ENCODE assay signal across 13 mouse cellular contexts in genomic region chr17:65571866-65572265, GRCm38 (mm10). TPM values are rescaled to one million over a fixed set of nuclear protein-coding genes. Genes with fewer than 3 reads are reported as not detected.
DNase-seq lines count a peak whose midpoint lies in the region; ATAC-seq and TF ChIP-seq lines count a peak whose summit lies in the region.
"Had no signal": no experiment of that assay in that cellular context is flagged by ENCODE, and none has a peak within 500 bp of the region (broad histone marks: within the 10 kb centered on the region; RNA-seq: fewer than 3 reads in every experiment).

No protein-coding gene starts in this region.

- ATAC-seq in heart, embryonic 15.5 days (replicated peaks; ENCODE audit: insufficient number of reproducible peaks, insufficient read depth, low FRiP score, low read depth) = peak; percentile 66; the same call in 1 of the 2 replicates
- ATAC-seq in midbrain, embryonic 11.5 days (ENCODE audit: low FRiP score) = no peak

- no peak overlapping the region for H3K9ac ChIP-seq in MEL (ENCODE audit: control insufficient read depth, low read depth, low read length, poor library complexity, severe bottlenecking)
- no peak overlapping the region for H3K9ac ChIP-seq in heart, embryonic 15.5 days
- H3K9ac ChIP-seq in midbrain, embryonic 11.5 days (ENCODE audit: low read length) = no peak overlapping the region
- H3K9ac ChIP-seq: embryonic facial prominence, embryonic 15.5 days; limb, embryonic 12.5 days had no signal

- no peak for TF ChIP-seq CTCF in gastrocnemius, adult 2 months (IDR thresholded peaks at IDR 0.05)
- no peak for TF ChIP-seq CTCF in MEL (IDR thresholded peaks at IDR 0.05 in 2 of 3, conservative IDR thresholded peaks at IDR 0.05 in 1 of 3; ENCODE audit: control insufficient read depth in 1 of 3, insufficient read depth in 1 of 3, low read depth in 2 of 3, low read length in 3 of 3, poor library complexity in 1 of 3, severe bottlenecking in 1 of 3)

- TF ChIP-seq EP300 in MEL (IDR thresholded peaks at IDR 0.05; ENCODE audit: low read depth in 1 of 2, low read length in 2 of 2) = no peak

- intact Hi-C loops in gastrocnemius, adult 2 months (cut with DNase I) = no loop called here

- no peak overlapping the region for H3K4me3 ChIP-seq in gastrocnemius, adult 2 months
- H3K4me3 ChIP-seq in MEL (ENCODE audit: control insufficient read depth in 1 of 2, insufficient read depth in 1 of 2, low read depth in 2 of 2, low read length in 2 of 2) = no peak overlapping the region
- H3K4me3 ChIP-seq in heart, embryonic 15.5 days = no peak overlapping the region
- no peak overlapping the region for H3K4me3 ChIP-seq in midbrain, embryonic 11.5 days (ENCODE audit: low read depth, low read length)
- H3K4me3 ChIP-seq: embryonic facial prominence, embryonic 15.5 days; limb, embryonic 12.5 days had no signal

- H3K9me3 ChIP-seq in MEL (replicated peaks; ENCODE audit: insufficient read depth, low read length) = no peaks in the 10 kb centered on the region
- H3K9me3 ChIP-seq in heart, embryonic 15.5 days (replicated peaks) = no peaks in the 10 kb centered on the region
- no peaks in the 10 kb centered on the region for H3K9me3 ChIP-seq in midbrain, embryonic 11.5 days (ENCODE audit: control insufficient read depth, low read length)
- H3K9me3 ChIP-seq: embryonic facial prominence, embryonic 15.5 days; limb, embryonic 12.5 days had no signal

- H3K4me2 ChIP-seq in heart, embryonic 15.5 days = no peak overlapping the region
- no peak overlapping the region for H3K4me2 ChIP-seq in midbrain, embryonic 11.5 days
- H3K4me2 ChIP-seq: embryonic facial prominence, embryonic 15.5 days; limb, embryonic 12.5 days had no signal

- TF ChIP-seq RAD21 in MEL (IDR thresholded peaks at IDR 0.05; ENCODE audit: low read depth, low read length) = no peak

- TF ChIP-seq POLR2A in MEL (IDR thresholded peaks at IDR 0.05; ENCODE audit: control insufficient read depth in 1 of 2, insufficient read depth in 1 of 2, low read depth in 1 of 2, low read length in 2 of 2, poor library complexity in 1 of 2) = no peak

- WGBS in heart, embryonic 15.5 days = 47% methylated on average over 9 of the region's 9 CpGs
- 88% methylated on average over 9 of the region's 9 CpGs for WGBS in midbrain, embryonic 11.5 days

- no peaks in the 10 kb centered on the region for H3K79me2 ChIP-seq in MEL (ENCODE audit: control insufficient read depth, insufficient read depth, low read length, poor library complexity)

- peak overlapping the region; percentile 73 for H3K27ac ChIP-seq in gastrocnemius, adult 2 months
- H3K27ac ChIP-seq in MEL (ENCODE audit: control insufficient read depth, low read depth, low read length) = no peak overlapping the region
- peak overlapping the region; percentile 76 for H3K27ac ChIP-seq in heart, embryonic 15.5 days
- no peak overlapping the region for H3K27ac ChIP-seq in midbrain, embryonic 11.5 days (ENCODE audit: low read depth, low read length)
- H3K27ac ChIP-seq: embryonic facial prominence, embryonic 15.5 days; limb, embryonic 12.5 days had no signal

- H3K36me3 ChIP-seq in MEL (ENCODE audit: control insufficient read depth in 1 of 2, insufficient read depth in 2 of 2, low read length in 2 of 2) = no peaks in the 10 kb centered on the region
- H3K36me3 ChIP-seq in heart, embryonic 15.5 days = no peaks in the 10 kb centered on the region
- no peaks in the 10 kb centered on the region for H3K36me3 ChIP-seq in midbrain, embryonic 11.5 days (ENCODE audit: control insufficient read depth, insufficient read depth, low read length)
- H3K36me3 ChIP-seq: embryonic facial prominence, embryonic 15.5 days; limb, embryonic 12.5 days had no signal

- H3K4me1 ChIP-seq in MEL (ENCODE audit: control insufficient read depth in 1 of 2, insufficient read depth in 2 of 2, low read length in 2 of 2) = no peaks in the 10 kb centered on the region
- peaks cover 21% of the 10 kb centered on the region for H3K4me1 ChIP-seq in heart, embryonic 15.5 days (replicated peaks)
- no peaks in the 10 kb centered on the region for H3K4me1 ChIP-seq in midbrain, embryonic 11.5 days (ENCODE audit: control insufficient read depth, insufficient read depth, low read length)
- H3K4me1 ChIP-seq: embryonic facial prominence, embryonic 15.5 days had no signal

- H3K27me3 ChIP-seq in MEL (ENCODE audit: control insufficient read depth in 1 of 2, insufficient read depth in 2 of 2, low read length in 2 of 2) = no peaks in the 10 kb centered on the region
- H3K27me3 ChIP-seq in heart, embryonic 15.5 days = no peaks in the 10 kb centered on the region
- H3K27me3 ChIP-seq in midbrain, embryonic 11.5 days (ENCODE audit: control insufficient read depth, insufficient read depth, low read length) = no peaks in the 10 kb centered on the region
- H3K27me3 ChIP-seq: CH12.LX; embryonic facial prominence, embryonic 15.5 days; limb, embryonic 12.5 days had no signal

- DNase-seq in gastrocnemius, adult 2 months = no peak
- no peak for DNase-seq in gastrocnemius, postnatal 25 days
- no peak for DNase-seq in MEL (ENCODE audit: low read depth, low spot score)
- peak; percentile 61 to 63 for DNase-seq in adrenal gland, postnatal 36 days
- DNase-seq in B cell, adult 2 months = no peak
- no peak for DNase-seq in midbrain, embryonic 11.5 days (ENCODE audit: low spot score, missing footprints)
- no peak for DNase-seq in ovary, postnatal 36 days (ENCODE audit: low spot score)
- DNase-seq: layer of hippocampus, adult 9-11 months had no signal

TF ChIP-seq in MEL, 35 proteins besides CTCF, POLR2A, EP300 and RAD21:
- TF ChIP-seq CHD1 (IDR thresholded peaks at IDR 0.05; ENCODE audit: low read depth, low read length) = no peak
- TF ChIP-seq TAL1 (IDR thresholded peaks at IDR 0.05; ENCODE audit: low read length) = 0 out of 2 replicates have a peak, but pooled peaks have one; percentile 14
- no peak for TF ChIP-seq BHLHE40 (IDR thresholded peaks at IDR 0.05; ENCODE audit: borderline replicate concordance, low read depth, low read length)

RNA-seq across cellular contexts. Expression of gene Tmem232, which starts 31.3 kb away (rescaled TPM):
- total RNA-seq in gastrocnemius, adult 2 months (2021) = 10 to 100 TPM; 14.0 to 16.5 TPM
- total RNA-seq in gastrocnemius, postnatal 25 days (2021) = 10 to 100 TPM in 1 of 2 experiments, 1 to 10 TPM in 1; 6.4 to 14.0 TPM
- total RNA-seq in MEL (2012; rRNA removed) = not detected in 2 replicates
- under 1 TPM in 1 of 2 experiments, not detected in 1; 0.04 TPM for polyA plus RNA-seq in MEL (2012; ENCODE audit: insufficient read depth in 1 of 2, insufficient read length in 2 of 2, low read depth in 1 of 2, low replicate concordance in 2 of 2, missing spikeins in 1 of 2)
- total RNA-seq in adrenal gland, postnatal 36 days (2021) = not detected
- polyA plus RNA-seq in heart, embryonic 15.5 days (2015; fragmentation: Nextera tagmentation; extraction: Ambion mirVana) = not detected in 2 replicates
- not detected in 2 replicates for polyA plus RNA-seq in midbrain, embryonic 11.5 days (2014; fragmentation: Nextera tagmentation; extraction: Ambion mirVana)
- total RNA-seq: CH12.LX had no signal
- polyA plus RNA-seq: limb, embryonic 12.5 days; stomach, embryonic 16.5 days had no signal

RNA-seq across cellular contexts. Expression of gene Vapa, which starts 41.5 kb away (rescaled TPM):
- 100 to 1,000 TPM; 131 to 146 TPM for total RNA-seq in gastrocnemius, adult 2 months (2021)
- 100 to 1,000 TPM; 121 to 125 TPM for total RNA-seq in gastrocnemius, postnatal 25 days (2021)
- 56.7 and 60.2 TPM in 2 replicates for total RNA-seq in MEL (2012; rRNA removed)
- polyA plus RNA-seq in MEL (2012; ENCODE audit: insufficient read depth in 1 of 2, insufficient read length in 2 of 2, low read depth in 1 of 2, low replicate concordance in 2 of 2, missing spikeins in 1 of 2) = 100 to 1,000 TPM in 1 of 2 experiments, 10 to 100 TPM in 1; 85.3 to 507 TPM
- 100 to 1,000 TPM; 162 to 182 TPM for total RNA-seq in adrenal gland, postnatal 36 days (2021)
- 154 and 159 TPM in 2 replicates for polyA plus RNA-seq in heart, embryonic 15.5 days (2015; fragmentation: Nextera tagmentation; extraction: Ambion mirVana)
- 242 and 263 TPM in 2 replicates for polyA plus RNA-seq in midbrain, embryonic 11.5 days (2014; fragmentation: Nextera tagmentation; extraction: Ambion mirVana)

Comparison
In these comparisons a context has a peak if more than half of its experiments do, and no peak if none do; other contexts are left out.
1. DNase-seq: peak in adrenal gland, postnatal 36 days (2 of 2); none in gastrocnemius, adult 2 months (single experiment), gastrocnemius, postnatal 25 days (single experiment), MEL (single experiment), B cell, adult 2 months (0 of 2), midbrain, embryonic 11.5 days (single experiment) and ovary, postnatal 36 days (single experiment).
2. H3K27ac ChIP-seq: peak in gastrocnemius, adult 2 months (single experiment) and heart, embryonic 15.5 days (single experiment); none in MEL (single experiment) and midbrain, embryonic 11.5 days (single experiment).